Mouse (Mus musculus) CD8-positive naive resting alpha-beta T cell, adult 2 months (primary cell): ENCODE data around the gene Naa50.

Source experiments
- DNase-seq, 2 experiments: peaks; one replicate each; pipeline ENCODE4 v3.0.0; 2022; ENCODE audit warnings: low read depth in 2 of 2, low spot score in 2 of 2

Naa50 gene

DNA sequence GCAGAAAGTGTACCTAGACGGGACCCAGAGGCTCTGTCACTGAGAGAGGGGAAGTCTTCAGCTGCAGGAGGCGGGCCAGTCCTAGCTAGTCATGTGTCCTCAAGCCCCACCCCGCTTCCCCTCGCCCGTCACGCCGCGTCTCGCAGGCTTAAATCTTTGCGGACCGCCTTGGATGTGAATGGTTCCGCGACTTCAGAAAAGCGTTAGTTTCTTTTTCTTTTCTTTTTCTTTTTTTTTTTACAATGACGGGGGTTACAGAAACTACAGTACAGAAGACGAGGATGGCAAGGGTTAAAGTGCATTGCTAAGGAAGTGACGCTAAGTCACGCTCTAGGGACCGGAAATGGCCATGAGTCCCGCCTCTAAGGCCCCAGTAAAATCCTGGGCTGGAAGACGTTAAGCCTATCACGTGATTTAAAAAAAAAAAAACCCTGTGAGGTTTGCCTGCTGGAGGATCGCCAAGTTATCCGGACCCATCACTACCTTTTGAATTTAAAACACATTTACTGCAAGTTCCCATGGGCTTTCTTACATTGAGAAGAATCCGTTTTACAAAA is 573 bp upstream of the Naa50 start:
- DNase-seq, result peak; percentile 79 to 83

GRCm38 (mm10) chr16:44140186-44140787 is 657 bp downstream of the Naa50 start:
- DNase-seq, result peak; percentile 50 to 61

GRCm38 (mm10) chr16:44141483-44141882 is 1.9 kb downstream of the Naa50 start:
- no peak for DNase-seq

- no peak for DNase-seq
These were observed 9.6 kb downstream of the Naa50 start for GRCm38 (mm10) chr16:44149002-44149767.

GRCm38 (mm10) chr16:44154497-44155057 is 14.9 kb downstream of the Naa50 start:
- DNase-seq, result no peak

DNA sequence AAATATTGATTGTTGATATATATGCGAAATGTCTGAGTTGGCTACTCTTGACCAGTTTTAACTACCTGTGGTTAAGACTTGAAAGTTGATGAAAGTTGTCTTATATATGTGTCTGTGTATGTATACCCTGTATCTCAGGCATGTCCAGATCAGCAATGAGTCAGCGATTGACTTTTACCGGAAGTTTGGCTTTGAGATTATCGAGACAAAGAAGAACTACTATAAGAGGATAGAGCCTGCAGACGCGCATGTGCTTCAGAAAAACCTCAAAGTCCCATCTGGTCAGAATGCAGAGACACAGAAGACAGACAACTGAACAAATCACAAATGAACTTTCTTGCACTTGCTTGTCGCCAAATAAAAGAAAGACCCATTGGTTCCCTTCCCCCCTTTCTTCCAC is 19.7 kb downstream of the Naa50 start:
- DNase-seq, result no peak

DNA sequence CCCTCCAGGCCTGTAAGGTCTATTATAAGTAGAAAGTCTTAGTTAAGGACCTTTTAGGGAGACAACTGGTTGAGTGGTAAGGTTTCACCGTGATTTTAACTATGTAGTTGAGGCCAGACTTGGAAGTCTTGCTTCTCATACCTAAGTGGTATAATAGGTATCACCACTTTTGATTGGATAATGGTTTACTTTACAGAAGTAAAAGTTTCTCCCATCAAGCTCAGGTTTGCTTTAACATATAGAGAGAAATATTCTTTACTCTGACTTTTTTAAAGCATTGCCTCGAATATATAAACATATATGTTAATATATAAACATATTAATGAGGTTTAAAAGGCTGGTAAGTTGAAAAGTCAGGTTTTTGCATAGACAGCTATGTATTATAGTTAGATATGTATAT is 24.2 kb downstream of the Naa50 start:
- no peak for DNase-seq

- DNase-seq, result no peak
These were observed 25.6 kb downstream of the Naa50 start for GRCm38 (mm10) chr16:44165182-44165581.

DNA sequence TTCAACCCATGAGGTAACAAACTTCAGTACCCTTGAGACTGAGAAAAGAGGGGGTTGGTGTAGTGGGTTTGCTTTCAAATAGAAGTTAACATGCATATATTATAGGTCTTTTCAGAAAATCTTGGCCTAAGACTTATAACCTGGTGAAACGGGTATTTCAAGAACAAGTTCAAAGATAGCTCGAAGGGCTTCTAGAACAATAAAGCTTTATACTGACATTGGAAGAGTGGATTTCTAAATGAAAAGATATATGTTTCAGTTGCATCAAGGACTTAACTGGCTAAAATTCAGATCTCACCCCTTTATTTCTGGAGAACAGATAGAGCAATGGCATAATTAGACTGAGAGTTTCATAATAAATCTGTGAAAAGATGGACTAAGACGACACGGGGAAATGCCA is 29.4 kb downstream of the Naa50 start:
- no peak for DNase-seq

GRCm38 (mm10) chr16:44172297-44173154 is 32.9 kb downstream of the Naa50 start:
- peak; percentile 97 to 98 for DNase-seq

- DNase-seq, result peak; percentile 36 to 50
These were observed 33.7 kb downstream of the Naa50 start, which contains the start of gene Usf3 for GRCm38 (mm10) chr16:44173155-44173941. TSS of gene Usf3 (plus strand) at chr16:44173246.

GRCm38 (mm10) chr16:44173966-44174530 is 34.4 kb downstream of the Naa50 start:
- no peak for DNase-seq

DNA sequence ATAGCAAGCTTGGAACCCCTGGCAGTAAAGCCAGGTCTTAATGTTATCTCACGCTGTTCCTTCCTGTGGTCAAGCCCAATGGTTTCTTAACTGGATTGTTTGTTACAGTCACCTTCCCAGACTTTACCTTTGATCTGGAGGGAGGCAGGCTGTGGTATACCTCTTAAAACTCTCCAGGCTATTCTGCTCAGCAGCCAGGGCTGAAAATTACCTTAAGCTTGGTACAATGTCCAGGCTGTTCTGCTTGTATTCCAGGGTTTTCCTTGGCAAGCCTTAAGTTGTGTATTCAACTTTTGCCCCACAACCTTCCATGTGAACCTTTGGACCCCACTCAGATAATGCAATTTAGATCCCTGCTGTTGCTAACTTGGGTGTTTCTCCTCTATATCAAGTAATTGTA is 35.4 kb downstream of the Naa50 start:
- no peak for DNase-seq

DNA sequence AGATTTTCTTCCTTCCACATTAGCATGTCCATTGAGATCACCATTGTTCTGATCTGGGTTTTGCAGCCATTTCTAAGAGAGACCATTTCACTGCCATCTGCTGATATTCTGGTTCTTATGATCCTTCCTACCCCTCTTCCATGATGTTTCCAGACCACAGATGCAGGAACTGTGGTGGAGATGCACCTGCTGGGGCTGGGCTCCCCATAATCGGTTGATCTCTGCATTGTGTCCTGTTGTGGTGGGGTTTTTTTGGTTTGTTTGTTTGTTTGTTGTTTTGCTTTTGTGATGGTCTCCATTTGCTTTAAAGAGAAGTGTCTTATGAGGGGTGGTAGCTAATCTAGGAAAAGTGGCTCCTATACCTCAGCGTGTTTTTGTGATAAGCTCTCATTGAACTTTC is 36.9 kb downstream of the Naa50 start:
- DNase-seq, result no peak

GRCm38 (mm10) chr16:44178555-44178954 is 38.9 kb downstream of the Naa50 start:
- no peak for DNase-seq

DNA sequence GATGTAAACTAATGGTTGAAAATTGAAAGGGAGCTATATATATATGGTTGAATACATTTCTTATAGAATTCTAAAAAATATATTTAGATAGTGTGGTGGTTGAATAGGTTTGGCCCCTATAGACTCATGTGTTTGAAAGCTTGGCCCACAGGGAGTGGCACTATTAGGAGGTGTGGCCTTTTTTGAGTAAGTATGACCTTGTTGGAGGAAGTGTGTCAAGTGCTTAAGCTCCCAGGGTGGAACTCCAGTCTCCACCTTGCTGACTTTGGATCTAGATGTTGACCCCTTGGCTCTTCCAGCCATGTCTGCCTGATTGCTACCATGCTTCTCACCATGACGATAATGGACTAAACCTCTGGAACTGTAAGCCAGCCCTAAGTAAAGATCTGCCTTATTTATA is 43.0 kb downstream of the Naa50 start:
- no peak for DNase-seq

DNA sequence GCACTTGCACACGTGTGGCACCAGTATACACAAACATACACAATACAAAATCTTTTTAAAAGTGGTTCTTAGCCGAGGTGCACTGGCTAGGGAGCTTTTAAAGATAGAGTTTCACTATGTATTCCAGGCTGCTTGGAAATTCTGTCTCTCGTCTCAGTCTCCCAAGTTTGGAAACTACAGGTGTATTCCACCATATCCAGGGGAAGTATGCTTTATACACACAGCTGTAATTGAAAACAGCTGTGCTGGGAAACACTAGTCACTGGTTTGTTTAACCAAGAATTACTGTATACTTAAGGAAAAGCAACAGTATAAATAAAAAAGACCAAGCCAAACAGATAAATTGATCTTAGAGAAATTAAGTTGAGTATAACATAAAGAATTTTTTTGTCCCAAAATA is 45.1 kb downstream of the Naa50 start:
- DNase-seq, result no peak

- no peak for DNase-seq
These were observed 47.5 kb downstream of the Naa50 start for GRCm38 (mm10) chr16:44187172-44187571.

- no peak for DNase-seq
These were observed 49.1 kb downstream of the Naa50 start for GRCm38 (mm10) chr16:44188766-44189165.

- no peak for DNase-seq
These were observed 50.4 kb downstream of the Naa50 start for GRCm38 (mm10) chr16:44190032-44190431.
